Mouse (Mus musculus) urinary bladder, postnatal 36 days (tissue): ENCODE measurements around the gene Ltk.
A peak's percentile ranks its signal among the peaks of the same experiment; 100 is the strongest.

Experiments
- DNase-seq, 2 experiments: peaks; one replicate each; pipeline ENCODE4 v3.0.0; 2022; ENCODE audit warnings: low spot score in 2 of 2, mixed read lengths in 1 of 2

Gene Ltk

GRCm38 (mm10) chr2:119760251-119760650 lies at the start of gene Ltk:
Gene Ltk, minus strand, starts transcription at chr2:119760431.
- DNase-seq = no peak

- DNase-seq = no peak
Measured at GRCm38 (mm10) chr2:119808881-119809280, 48.6 kb upstream of the Ltk start.

GRCm38 (mm10) chr2:119808438-119808837 lies 48.2 kb upstream of the Ltk start:
- no peak for DNase-seq

GRCm38 (mm10) chr2:119805536-119805935 lies 45.3 kb upstream of the Ltk start:
- DNase-seq = no peak

- no peak for DNase-seq
Measured at GRCm38 (mm10) chr2:119804776-119805175, 44.5 kb upstream of the Ltk start.

- no peak for DNase-seq
Measured at GRCm38 (mm10) chr2:119804275-119804628, 44.0 kb upstream of the Ltk start.

- DNase-seq = no peak
Measured at GRCm38 (mm10) chr2:119803618-119804274, 43.5 kb upstream of the Ltk start.

GRCm38 (mm10) chr2:119802767-119803617 lies 42.8 kb upstream of the Ltk start:
- DNase-seq = no peak

- peak; percentile 6 to 34 for DNase-seq
Measured at GRCm38 (mm10) chr2:119800876-119801846, 40.9 kb upstream of the Ltk start.

- DNase-seq = peak; percentile 10 to 20
Measured at GRCm38 (mm10) chr2:119799961-119800550, 39.8 kb upstream of the Ltk start.

- peak; percentile 28 to 43 for DNase-seq
Measured at GRCm38 (mm10) chr2:119799181-119799960, 39.1 kb upstream of the Ltk start.

- DNase-seq = peak; percentile 49 to 55
Measured at GRCm38 (mm10) chr2:119798246-119798927, 38.2 kb upstream of the Ltk start.

GRCm38 (mm10) chr2:119797279-119797783 lies 37.1 kb upstream of the Ltk start, which contains the start of gene Tyro3:
Gene Tyro3, plus strand, starts transcription at chr2:119797733.
- no peak for DNase-seq

- DNase-seq = no peak
Measured at GRCm38 (mm10) chr2:119789996-119790395, 29.8 kb upstream of the Ltk start.

GRCm38 (mm10) chr2:119787206-119787883 lies 27.1 kb upstream of the Ltk start, which contains the start of gene Rpap1:
Gene Rpap1, minus strand, starts transcription at chr2:119787537.
- peak; percentile 73 to 82 for DNase-seq

- no peak for DNase-seq
Measured at GRCm38 (mm10) chr2:119767246-119767645, 7.0 kb upstream of the Ltk start.

GRCm38 (mm10) chr2:119763924-119764323 lies 3.7 kb upstream of the Ltk start:
- DNase-seq = no peak

GRCm38 (mm10) chr2:119762276-119762675 lies 2.0 kb upstream of the Ltk start:
- no peak for DNase-seq
